Mouse (Mus musculus): ENCODE results near the gene Rpl37a. TPM values are rescaled to one million over a fixed set of nuclear protein-coding genes. Genes with fewer than 3 reads are reported as not detected.

Gene Rpl37a
- polyA plus RNA-seq, 1 experiment from 2014 or later, result 1,403 TPM

DNA sequence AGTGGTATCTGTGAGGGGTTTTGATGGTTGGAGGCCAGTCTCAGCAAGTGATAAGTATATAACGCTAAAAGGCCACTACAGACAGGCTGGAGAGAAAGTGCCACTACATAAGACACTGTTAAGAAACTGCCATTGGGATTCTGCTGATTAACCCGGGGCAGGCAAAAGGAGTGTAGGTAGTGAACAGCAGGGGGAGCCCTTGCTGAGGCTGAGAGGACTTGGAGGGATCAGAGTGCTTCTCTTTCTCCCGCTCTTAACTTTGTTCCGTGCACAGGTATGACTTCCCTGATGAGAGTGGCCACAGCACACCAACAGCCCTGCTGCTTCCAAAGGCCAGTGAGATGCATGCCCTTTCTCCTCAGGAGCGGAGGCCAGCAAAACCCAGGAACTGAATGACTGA is 7.8 kb downstream of the Rpl37a start:
- H3K4me1 ChIP-seq, result peaks cover 34% of the 10 kb centered on the region
- DNase-seq (ENCODE audit: extremely low spot score, low spot score), result peak; percentile 75
- H3K27me3 ChIP-seq (ENCODE audit: poor library complexity, severe bottlenecking), result no peaks in the 10 kb centered on the region
- H3K4me3 ChIP-seq, result no peak overlapping the region
- peaks cover 47% of the 10 kb centered on the region for H3K36me3 ChIP-seq (replicated peaks)
- 27% methylated on average over 5 of the region's 5 CpGs for WGBS
- H3K9me3 ChIP-seq, result no peaks in the 10 kb centered on the region
- H3K27ac ChIP-seq, result peak overlapping the region; percentile 66

DNA sequence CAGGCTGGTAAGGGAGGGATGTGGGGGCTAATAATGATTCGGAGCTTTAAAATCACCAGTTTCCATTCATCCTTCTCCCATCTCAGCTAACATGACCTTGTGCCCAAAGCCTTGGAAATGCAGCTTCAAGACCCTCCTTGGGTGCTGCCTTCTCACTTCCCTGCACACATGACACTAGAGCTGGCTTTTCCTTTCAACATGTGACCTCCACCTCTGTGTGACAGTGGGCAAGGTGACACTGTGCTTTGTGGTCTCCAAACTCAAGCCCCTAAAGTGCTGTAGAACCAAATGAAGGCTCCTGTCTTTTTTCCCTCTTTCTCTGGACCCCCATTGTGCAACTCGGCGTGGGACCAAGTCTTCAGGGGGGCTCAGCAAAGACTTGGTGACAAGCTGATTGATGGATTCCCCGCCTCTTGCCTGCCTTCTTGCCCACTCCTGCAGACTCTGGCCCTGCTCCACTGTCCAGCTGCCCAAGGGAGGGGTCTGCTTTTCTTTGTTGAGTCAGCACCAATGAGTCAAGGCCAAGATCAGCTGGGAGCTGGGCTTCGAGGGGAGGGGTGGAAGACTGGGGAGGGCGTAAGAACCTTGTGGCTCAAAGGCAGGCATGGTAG is 9.1 kb downstream of the Rpl37a start:
- H3K36me3 ChIP-seq (replicated peaks), result peaks cover 34% of the 10 kb centered on the region
- no peaks in the 10 kb centered on the region for H3K9me3 ChIP-seq
- WGBS, result 63% methylated on average over 6 of the region's 6 CpGs
- peak overlapping the region; percentile 44 for H3K27ac ChIP-seq
- no peak for DNase-seq (ENCODE audit: extremely low spot score, low spot score)
- H3K27me3 ChIP-seq (ENCODE audit: poor library complexity, severe bottlenecking), result no peaks in the 10 kb centered on the region
- H3K4me1 ChIP-seq, result peaks cover 30% of the 10 kb centered on the region
- no peak overlapping the region for H3K4me3 ChIP-seq

DNA sequence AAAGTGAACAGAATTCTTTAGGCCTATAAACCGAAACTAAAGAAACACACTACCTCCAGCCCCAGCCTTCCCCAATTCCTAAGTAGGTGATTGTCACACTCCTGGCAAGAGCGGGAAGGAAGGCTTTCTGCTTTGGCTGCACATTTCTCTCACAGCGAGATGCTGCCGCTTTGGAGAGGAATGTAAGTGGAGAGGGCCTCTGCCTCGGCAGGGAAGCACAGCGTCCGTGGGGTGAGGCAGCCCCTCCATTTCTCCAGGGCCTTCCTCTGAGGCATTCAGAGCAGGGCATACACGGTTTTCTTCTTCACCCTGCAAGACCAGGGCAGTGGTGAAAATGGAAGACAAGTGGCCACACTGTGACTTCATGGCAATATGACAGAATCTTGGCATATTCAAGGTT is 11.6 kb downstream of the Rpl37a start:
- no peak for DNase-seq (ENCODE audit: extremely low spot score, low spot score)
- H3K36me3 ChIP-seq (replicated peaks), result peaks cover 20% of the 10 kb centered on the region
- peaks cover 30% of the 10 kb centered on the region for H3K4me1 ChIP-seq
- H3K27me3 ChIP-seq (ENCODE audit: poor library complexity, severe bottlenecking), result no peaks in the 10 kb centered on the region
- WGBS, result 47% methylated on average over 8 of the region's 8 CpGs
- peak overlapping the region; percentile 62 for H3K27ac ChIP-seq
- H3K4me3 ChIP-seq, result no peak overlapping the region
- no peaks in the 10 kb centered on the region for H3K9me3 ChIP-seq

DNA sequence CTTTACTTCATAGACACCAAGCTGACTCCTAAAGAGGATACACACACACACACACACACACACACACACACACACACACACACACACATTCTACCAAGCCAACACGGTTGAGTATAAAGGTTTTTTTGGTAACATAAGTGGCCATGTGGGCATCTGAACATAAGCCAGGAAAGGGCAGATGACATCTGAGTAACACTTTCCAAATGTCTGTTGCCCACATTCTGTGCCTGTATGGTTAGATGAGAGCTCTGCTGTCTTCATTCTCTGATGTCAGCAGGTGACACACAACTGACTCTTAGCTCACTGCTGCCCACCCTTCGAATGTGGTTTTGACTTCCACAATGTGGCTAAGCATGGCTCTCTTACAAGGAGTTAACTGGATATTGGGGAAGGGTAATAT is 13.3 kb downstream of the Rpl37a start:
- Histone ChIP-seq H3K36me3 (replicated peaks) (peaks cover 20% of the 10 kb centered on the region), H3K9me3 (no peaks in the 10 kb centered on the region), H3K27ac (no peak overlapping the region), H3K4me3 (no peak overlapping the region), H3K4me1 (peaks cover 22% of the 10 kb centered on the region), H3K27me3 (ENCODE audit: poor library complexity, severe bottlenecking) (no peaks in the 10 kb centered on the region)
- WGBS, result 90% methylated on average over 2 of the region's 2 CpGs
- no peak for DNase-seq (ENCODE audit: extremely low spot score, low spot score)

DNA sequence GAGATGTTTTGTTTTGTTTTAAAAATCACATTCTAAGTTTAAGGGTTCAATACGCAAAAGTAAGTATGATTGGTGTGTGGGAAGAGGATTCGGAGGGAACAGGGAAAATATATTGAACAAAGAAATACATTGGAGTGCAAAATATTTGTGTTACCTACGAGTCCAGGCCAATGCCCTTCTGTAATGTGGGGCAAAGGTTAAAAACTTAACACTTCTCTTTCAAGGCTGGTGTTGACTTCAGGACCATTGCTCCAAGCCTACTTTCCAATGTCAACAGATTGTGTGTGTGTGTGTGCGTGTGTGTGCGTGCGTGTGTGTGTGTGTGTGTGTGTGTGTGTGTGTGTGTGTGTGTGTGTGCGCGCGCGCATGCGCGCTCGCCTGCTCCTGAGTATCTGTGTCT is 14.9 kb downstream of the Rpl37a start:
- DNase-seq (ENCODE audit: extremely low spot score, low spot score), result no peak
- Histone ChIP-seq H3K27ac (no peak overlapping the region), H3K4me3 (no peak overlapping the region), H3K4me1 (peaks cover 17% of the 10 kb centered on the region), H3K27me3 (ENCODE audit: poor library complexity, severe bottlenecking) (no peaks in the 10 kb centered on the region), H3K36me3 (replicated peaks) (peaks cover 10% of the 10 kb centered on the region), H3K9me3 (no peaks in the 10 kb centered on the region)
- 94% methylated on average over 13 of the region's 13 CpGs for WGBS

DNA sequence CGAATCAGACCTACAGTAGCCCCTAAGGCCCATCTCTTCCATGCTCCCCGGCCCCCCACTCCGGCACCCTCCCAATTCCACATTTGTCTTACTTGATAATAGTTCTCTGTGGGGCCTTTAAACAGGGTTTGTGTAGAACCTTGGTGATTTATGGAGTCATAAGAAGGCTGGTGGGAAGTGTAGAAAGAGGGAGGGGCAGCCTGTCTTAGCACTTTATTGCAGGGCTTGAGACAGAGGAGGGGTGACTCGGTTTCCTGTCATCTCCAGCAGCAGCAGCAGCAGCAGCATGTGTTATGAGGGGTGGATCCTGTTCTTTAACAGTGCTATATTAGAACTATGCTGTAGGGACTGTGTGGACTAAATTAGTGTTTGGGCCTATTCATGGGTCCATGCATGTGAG is 17.7 kb downstream of the Rpl37a start:
- WGBS, result 89% methylated on average over 4 of the region's 4 CpGs

DNA sequence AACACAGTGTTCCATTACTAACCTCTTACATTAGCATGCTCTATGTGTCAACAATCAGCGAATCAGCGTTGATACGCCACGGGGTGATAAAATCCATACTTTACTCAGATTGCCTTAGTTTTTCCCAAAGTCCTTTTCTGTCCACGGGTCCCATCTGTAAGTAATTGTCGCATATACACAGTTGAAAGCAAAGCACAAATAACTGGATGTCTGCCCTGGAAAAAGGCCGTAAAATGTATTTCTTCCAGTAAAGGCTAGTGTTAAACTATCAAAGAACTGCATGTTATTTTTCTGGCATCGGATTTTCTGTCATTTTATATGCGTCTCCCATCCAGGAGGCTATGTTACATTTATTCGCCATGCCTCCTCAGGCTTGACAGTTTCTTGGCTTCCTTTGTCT is 19.0 kb downstream of the Rpl37a start:
- no peak overlapping the region for H3K4me3 ChIP-seq
- H3K27ac ChIP-seq, result no peak overlapping the region
- no peaks in the 10 kb centered on the region for H3K9me3 ChIP-seq
- H3K27me3 ChIP-seq (ENCODE audit: poor library complexity, severe bottlenecking), result no peaks in the 10 kb centered on the region
- 89% methylated on average over 10 of the region's 10 CpGs for whole genome bisulfite sequencing
- H3K36me3 ChIP-seq (replicated peaks), result no peaks in the 10 kb centered on the region
- peaks cover 5% of the 10 kb centered on the region; the same call in 1 of the 2 replicates for H3K4me1 ChIP-seq
- no peak for DNase-seq (ENCODE audit: extremely low spot score, low spot score)

More for the DNA sequence above, 17.7 kb downstream of the Rpl37a start:
- Histone ChIP-seq H3K4me1 (peaks cover 5% of the 10 kb centered on the region; the same call in 1 of the 2 replicates), H3K27me3 (ENCODE audit: poor library complexity, severe bottlenecking) (no peaks in the 10 kb centered on the region), H3K27ac (no peak overlapping the region), H3K4me3 (no peak overlapping the region), H3K9me3 (no peaks in the 10 kb centered on the region), H3K36me3 (replicated peaks) (no peaks in the 10 kb centered on the region)
- no peak for DNase-seq (ENCODE audit: extremely low spot score, low spot score)

DNA sequence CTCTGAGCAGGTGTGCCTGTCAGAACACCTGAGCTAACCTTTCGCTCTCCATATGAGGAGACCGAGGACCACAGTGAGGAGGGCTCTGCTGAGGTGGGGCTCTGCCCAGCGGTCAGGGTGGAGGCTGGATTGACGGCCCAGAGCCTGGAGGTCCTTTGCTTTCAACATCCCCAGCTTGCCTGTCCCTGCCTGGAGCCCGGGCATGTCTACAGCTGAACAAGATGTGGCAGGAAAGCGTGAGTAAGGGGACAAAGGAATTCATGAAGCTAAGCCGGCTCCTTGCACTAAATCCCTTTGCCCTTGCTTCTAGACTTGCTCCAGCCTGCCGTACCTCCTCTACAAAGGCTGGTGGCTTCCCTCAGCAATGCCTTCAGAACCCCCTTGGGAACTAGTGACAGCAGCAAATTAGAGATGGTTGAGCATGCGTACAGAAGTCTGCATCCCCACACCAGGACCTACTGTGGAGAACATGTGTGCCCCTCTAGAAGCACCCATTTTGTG is 22.2 kb downstream of the Rpl37a start:
- DNase-seq (ENCODE audit: extremely low spot score, low spot score), result no peak
- Histone ChIP-seq H3K4me3 (no peak overlapping the region), H3K36me3 (replicated peaks) (no peaks in the 10 kb centered on the region), H3K27me3 (ENCODE audit: poor library complexity, severe bottlenecking) (no peaks in the 10 kb centered on the region), H3K4me1 (peaks cover 22% of the 10 kb centered on the region), H3K9me3 (no peaks in the 10 kb centered on the region), H3K27ac (0 out of 2 replicates have a peak overlapping the region, but pooled peaks have one; percentile 18)
- WGBS, result 79% methylated on average over 9 of the region's 9 CpGs

DNA sequence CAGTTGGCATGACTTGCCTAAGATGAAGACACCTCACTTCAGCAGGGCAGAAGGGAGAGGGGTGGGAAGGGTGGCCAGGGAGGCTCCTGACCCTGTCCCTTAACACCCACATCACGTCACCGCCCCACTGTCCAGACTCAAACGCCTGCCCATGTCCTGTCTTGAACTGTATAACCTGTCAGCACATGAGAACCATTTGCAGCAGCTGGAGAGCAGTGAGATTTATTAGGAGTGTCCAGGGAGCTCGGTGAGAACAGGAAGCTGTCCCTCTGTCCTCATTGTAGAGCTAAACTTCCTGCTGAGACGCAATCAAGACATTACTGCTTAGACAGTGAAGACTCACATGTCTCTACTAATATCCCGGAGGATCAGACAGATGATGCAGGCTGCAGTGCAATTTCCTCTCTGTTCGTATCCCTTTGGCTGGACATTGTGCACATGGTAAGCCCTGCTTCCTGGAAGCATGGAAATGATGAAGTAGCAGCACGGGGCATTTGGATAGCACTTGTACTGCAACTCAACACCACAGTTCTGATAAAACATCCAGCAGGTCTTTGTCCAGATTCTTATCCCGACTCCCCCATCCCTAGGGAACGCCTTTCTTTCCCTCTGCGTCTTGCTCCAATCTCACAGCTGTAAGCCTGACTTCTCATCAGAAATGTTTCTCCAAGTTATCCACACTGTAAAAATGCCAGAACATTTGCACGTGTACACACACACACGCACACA is 25.5 kb downstream of the Rpl37a start:
- Histone ChIP-seq H3K27ac (peak overlapping the region; percentile 56), H3K27me3 (ENCODE audit: poor library complexity, severe bottlenecking) (no peaks in the 10 kb centered on the region), H3K4me1 (peaks cover 34% of the 10 kb centered on the region), H3K4me3 (no peak overlapping the region), H3K9me3 (no peaks in the 10 kb centered on the region), H3K36me3 (replicated peaks) (no peaks in the 10 kb centered on the region)
- DNase-seq (ENCODE audit: extremely low spot score, low spot score), result no peak
- 77% methylated on average over 13 of the region's 13 CpGs for WGBS

DNA sequence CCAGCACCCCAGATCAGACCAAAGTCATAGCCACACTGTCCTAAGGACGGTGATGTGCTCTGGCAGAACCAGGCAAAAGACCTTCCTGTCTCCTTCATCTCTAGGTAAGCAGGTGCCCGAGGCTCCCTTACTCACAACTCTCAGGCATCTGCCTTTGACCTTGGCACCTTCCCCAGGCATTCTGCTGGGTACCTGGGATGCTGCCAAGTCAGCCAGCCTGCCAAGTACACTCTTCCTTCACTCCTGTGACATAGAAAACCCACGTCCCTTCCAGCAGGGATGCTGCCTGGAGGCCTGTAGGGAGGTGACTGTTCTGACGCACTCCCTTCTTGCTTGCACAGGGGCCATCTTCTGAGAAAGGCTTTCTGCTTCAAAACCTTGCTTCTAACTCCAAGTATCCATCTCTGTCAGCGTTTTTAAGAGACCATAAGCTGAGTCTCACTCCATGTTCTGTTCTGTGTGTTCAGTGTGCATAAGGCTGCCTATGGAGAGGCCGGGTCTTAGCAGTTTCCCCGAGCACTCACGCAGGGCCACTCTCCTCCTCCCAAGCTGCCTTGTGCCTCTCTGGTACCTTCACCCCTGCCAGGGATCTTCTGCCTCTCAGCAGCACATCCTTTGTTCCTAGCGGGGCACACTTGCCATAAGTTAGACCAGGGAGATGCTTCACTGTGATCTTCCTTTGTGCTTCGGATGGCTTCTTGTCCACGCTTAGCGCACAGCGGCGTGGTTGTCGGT is 28.0 kb downstream of the Rpl37a start:
- WGBS, result 83% methylated on average over 15 of the region's 15 CpGs
- H3K27ac ChIP-seq, result peak overlapping the region; percentile 74
- no peak for DNase-seq (ENCODE audit: extremely low spot score, low spot score)
- H3K4me3 ChIP-seq, result no peak overlapping the region
- peaks cover 34% of the 10 kb centered on the region for H3K4me1 ChIP-seq
- no peaks in the 10 kb centered on the region for H3K27me3 ChIP-seq (ENCODE audit: poor library complexity, severe bottlenecking)
- no peaks in the 10 kb centered on the region for H3K36me3 ChIP-seq (replicated peaks)
- no peaks in the 10 kb centered on the region for H3K9me3 ChIP-seq

DNA sequence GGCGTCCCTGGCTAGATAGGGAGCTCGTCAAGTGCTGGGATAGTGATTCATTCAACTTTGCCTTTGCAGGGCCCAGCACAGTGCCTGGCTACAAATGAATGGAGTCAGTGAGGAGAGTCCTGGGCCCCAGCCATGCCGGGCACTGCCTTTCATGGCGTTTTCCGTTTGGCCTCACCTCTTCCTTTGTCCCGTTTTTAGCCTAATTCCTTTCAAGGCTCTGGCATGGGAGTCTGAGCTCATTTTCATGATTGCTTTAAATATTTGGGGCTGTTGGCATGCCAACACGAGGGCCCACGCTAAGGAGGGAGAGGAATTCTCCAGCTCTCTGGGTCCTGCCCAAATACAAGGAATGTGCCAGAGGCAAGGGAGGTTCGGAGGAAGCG is 28.6 kb downstream of the Rpl37a start:
- H3K9me3 ChIP-seq, result no peaks in the 10 kb centered on the region
- no peaks in the 10 kb centered on the region for H3K27me3 ChIP-seq (ENCODE audit: poor library complexity, severe bottlenecking)
- 59% methylated on average over 10 of the region's 10 CpGs for WGBS
- no peaks in the 10 kb centered on the region for H3K36me3 ChIP-seq (replicated peaks)
- DNase-seq (ENCODE audit: extremely low spot score, low spot score), result peak; percentile 22
- peak overlapping the region; percentile 74 for H3K27ac ChIP-seq
- H3K4me1 ChIP-seq, result peaks cover 34% of the 10 kb centered on the region
- H3K4me3 ChIP-seq, result no peak overlapping the region

DNA sequence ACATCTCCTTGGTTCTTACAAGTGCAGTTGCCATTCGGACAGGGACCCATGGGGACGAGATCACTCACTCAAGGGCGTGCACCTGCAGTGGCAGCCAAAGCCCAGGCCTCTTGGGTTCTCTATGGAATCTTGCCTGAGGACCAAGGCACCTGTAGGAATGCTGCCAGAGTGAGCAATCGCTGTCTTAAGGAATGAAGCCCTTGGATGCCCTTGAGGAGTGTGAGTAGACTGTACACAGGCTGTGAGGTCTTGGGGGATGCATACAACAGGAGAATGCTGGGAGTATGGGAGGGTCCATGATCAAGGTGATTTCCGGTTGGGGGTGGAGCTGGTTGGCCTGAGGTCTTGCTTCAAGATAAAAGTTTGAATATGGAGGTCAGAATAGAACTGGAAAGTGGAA is 30.3 kb downstream of the Rpl37a start:
- Histone ChIP-seq H3K9me3 (no peaks in the 10 kb centered on the region), H3K4me3 (no peak overlapping the region), H3K36me3 (replicated peaks) (no peaks in the 10 kb centered on the region), H3K4me1 (peaks cover 32% of the 10 kb centered on the region), H3K27ac (no peak overlapping the region), H3K27me3 (ENCODE audit: poor library complexity, severe bottlenecking) (no peaks in the 10 kb centered on the region)
- DNase-seq (ENCODE audit: extremely low spot score, low spot score), result no peak
- WGBS, result 90% methylated on average over 5 of the region's 5 CpGs

Data from forebrain, embryonic 10.5 days (tissue).